Mouse (Mus musculus) bone marrow, adult 2 months (tissue): ENCODE measurements around the gene H2-Ke6.

Experiments
- CTCF ChIP-seq: fragments of 200-500 bp; IDR thresholded peaks from 2 replicates; pipeline ENCODE4 v1.5.1; 2011; ENCODE audit warnings: low read length, control low read depth; ENCODE audit not compliant: control insufficient read depth, insufficient read depth
- POLR2A ChIP-seq: fragments of 200-500 bp; IDR thresholded peaks from 2 replicates; pipeline ENCODE4 v1.6.1; 2011; ENCODE audit warnings: low read depth, mild to moderate bottlenecking, control low read depth, low read length, borderline replicate concordance; ENCODE audit not compliant: control insufficient read depth

DNA sequence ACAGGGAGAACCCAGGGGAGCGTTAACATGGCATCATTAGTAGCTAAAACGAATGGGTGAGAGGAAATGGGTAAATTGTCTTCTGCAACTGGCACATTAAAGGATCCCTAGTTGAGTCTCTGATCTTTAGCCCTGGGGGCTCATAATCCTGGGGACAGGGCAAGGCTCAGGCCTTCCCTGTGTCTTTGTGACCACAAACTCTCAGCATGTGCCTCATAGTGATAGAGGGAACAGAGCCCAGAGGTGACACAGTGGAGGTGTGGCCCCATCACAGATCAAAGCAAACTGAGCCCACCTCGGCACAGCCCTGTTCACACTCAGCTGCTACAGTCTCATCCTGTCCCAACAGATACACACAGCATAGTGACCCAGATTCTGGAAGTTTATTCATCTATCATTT is 32.2 kb downstream of the H2-Ke6 start:
- TF ChIP-seq CTCF (no peak), POLR2A (no peak)
